Mouse (Mus musculus): ENCODE results near the gene Ak5.
"Not testable (repeated sequence)": the region's sequence is repeated elsewhere in the genome, so short reads cannot be mapped to it uniquely, and the experiment has no call there.

Gene Ak5

DNA sequence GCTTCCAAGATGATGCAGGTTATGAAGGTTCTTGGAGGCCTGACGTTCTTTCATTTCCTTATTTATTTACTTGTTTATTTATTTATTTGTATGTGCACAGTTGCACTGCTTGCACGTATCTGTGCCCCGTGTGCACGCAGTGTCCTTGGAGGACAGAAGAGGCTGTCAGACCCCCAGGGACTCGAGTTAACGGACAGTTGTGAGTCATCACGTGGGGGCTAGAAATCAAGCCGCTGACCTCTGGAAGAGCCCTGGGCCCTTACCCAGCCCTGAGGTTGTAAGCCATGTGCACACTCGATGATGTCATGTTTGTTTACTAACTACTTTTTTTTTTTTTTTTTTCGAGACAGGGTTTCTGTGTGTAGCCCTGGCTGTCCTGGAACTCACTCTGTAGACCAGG lies 197.8 kb downstream of the Ak5 start:
- no peak for DNase-seq

DNA sequence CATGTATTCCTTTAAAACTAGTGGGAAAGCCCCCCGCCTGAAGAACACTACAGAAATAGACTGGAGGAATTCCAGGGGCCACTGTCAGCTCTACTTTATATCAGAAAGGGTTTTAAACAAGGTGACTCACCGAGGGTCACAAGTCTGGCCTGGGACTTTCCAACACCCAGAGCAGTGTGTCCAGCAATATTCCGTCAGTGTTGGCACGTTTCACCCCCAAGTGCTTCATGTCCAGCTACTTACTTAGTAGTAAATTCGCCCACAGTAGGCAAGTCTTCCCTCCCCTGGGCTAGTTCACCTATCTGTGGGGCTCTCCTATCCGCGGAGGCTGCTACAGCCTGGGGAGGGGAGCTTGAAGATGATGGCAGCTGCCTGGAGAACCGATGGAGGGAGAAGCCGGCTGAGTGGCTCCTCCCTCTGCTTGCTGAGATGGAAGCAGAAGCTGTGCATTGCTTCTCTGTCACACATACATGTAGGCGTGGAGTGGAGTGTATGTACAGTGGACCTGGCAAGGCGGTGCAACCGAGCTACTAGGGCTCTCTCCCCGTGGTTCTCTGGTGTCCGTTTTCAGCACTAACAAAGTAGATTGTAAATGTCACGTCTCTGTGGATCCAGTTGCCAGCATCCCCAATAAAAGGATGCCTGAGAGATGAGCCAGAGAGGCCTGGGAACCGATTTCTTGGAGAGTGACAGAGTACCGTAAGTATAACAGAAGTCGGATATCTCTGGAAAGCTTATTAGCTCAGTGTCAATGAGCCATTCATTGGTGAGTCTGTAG lies 198.5 kb downstream of the Ak5 start:
- no peak for DNase-seq

DNA sequence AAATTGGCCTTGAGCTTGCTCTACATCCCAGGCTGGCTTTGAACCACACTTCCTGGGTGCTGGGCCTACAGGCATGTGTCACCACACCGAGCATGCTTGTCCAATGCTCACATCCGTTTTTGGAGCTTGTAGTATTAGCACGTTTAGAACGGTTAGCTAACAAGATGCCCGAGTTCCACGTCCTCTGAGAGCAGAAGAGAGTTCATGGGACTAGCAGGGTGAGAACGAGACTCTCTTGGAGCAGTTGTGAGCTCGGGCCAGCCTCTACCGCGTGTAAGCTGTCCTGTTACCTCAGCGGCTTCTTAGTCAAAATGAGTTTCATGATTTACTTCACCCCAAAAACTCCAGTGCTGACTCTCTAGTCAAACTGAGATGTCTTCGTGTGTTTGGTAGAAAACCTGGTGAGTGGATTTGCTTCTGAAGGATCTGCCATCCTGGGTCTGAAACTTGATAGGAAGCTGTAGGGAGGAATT lies 199.6 kb downstream of the Ak5 start:
- DNase-seq, result no peak

DNA sequence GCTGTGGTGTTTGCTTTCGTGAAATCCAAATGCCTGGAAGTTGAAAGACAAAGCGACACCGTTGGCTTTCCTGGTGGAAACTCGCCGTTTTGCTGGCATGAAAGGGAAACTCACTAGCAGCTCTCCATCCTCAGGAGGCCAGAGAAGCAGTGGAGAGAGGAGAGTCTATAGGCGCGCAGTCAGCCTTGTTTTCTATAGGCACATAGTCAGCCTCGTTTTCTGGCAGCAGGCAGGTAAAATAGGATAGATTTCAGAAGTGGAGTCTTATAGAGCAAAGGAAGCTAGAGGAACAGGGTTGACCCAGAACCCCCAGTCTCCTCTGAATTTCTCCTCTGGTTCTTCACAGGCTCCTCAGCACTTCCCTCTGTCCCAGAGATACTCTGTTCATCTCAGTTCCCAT lies 200.1 kb downstream of the Ak5 start:
- DNase-seq, result no peak

DNA sequence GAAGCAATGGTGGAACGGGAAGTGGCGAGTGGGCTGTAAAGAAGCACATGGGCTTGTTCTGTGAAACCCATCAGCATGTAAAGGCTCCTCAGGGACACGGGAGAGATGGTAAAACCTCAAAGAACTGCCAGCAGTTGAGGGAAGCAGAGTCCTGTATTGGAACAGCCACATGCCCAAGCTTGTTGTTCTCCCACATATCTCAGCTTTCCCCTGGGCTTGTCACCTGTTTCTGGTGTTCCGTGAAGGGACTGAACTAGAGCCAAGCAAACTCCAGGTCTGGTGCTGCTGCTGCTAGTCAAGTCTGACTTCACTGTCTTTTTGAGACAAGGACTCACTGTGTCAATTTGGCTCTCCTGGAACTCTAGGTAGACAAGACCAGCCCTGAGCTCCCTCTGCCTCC lies 200.8 kb downstream of the Ak5 start:
- no peak for DNase-seq

DNA sequence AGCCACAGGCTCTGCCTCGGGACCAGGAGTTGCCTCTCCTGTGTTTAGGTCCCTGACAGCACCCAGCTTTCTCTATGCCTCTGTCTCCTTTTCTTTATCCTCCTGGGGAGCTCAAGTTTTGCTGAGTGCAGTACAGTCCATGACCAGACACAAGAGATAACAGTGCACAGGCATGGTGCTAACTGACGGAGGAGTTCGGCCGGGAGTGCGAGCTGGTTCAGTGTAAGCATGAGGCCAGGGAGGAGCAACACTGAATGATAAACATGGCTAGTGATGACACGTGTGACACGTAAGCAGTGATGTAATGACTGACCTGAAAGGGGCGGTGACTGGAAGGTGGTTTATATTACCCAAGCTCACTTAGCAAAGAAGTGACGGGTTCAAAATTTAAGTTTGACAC lies 201.3 kb downstream of the Ak5 start:
- no peak for DNase-seq

DNA sequence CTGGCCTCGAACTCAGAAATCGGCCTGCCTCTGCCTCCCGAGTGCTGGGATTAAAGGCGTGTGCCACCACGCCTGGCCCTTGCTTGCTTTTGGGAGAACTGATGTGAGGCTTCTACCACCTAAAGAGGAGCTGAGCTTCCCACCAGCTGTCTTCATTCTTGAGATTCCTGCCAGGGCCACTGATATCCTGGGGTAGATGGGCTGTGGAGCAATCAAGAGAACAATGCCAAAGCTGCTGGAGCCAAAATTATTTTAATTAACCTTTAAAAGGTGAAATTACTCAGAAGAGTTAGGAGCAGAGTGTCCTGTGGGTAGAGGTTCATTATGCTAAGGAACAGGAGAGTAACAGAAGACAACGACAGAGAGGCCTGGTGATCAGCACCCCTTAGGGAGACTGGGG lies 202.8 kb downstream of the Ak5 start:
- DNase-seq, result no peak

DNA sequence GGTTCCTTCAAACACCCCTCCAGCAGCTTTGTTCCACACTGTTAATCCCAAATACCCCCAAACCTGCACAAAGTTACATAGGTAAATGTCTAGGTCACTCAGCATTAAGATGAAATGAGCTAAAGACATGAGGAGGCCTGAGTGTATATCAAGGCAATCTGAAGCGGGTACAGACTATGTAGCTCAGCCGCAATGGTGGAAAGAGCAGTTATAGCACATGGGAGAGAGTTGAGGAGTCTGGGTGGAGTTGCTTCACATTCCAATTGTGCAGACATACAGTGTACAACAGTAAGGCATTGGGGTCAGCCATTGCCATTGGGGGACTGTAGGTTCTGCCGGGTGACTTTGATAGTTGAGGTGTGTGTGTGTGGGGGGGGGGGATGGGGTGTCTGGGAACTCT lies 203.7 kb downstream of the Ak5 start:
- DNase-seq, result no peak

DNA sequence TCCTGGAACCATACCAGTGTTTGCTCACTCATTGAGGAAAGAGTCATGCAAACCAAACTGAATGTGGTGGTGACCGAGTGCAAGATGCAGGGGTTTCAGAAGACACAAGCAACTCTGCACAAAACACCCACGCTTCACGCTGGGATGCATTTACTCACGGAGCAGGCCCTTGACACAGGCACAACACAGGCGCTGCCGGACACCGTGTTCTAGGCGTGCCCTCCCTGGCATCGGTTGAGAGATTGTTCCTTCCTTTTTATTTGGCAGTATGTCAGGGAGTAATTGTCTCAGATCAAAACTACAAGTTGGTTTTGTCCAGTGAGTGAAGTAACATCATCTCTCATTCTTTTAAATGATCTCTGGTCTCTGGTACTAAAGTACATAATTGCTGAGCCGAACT lies 205.3 kb downstream of the Ak5 start:
- no peak for DNase-seq

DNA sequence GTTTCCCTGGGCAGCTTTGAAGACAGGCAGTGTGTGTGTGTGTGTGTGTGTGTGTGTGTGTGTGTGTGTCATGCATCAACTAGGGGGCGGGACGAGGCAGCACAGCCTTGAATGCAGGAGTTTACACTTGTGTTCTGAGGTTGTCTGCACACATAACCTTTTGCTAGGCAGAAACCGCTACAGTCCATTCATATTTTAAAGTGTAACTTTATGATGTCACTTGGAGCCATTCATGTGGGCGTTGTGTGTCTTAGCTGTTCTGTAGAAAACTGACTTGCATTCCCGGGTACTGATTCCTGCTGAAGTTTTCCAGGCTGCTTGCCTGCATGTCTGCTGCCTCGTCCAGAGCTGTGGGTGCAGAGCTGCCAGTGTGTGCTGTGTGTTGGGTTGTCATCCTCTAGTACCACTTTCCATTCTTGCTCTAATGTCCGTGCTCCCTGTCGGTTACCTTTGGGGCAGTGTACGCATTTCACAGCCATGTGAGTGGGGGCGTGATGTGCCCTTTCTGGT lies 206.1 kb downstream of the Ak5 start:
- DNase-seq, result no peak

DNA sequence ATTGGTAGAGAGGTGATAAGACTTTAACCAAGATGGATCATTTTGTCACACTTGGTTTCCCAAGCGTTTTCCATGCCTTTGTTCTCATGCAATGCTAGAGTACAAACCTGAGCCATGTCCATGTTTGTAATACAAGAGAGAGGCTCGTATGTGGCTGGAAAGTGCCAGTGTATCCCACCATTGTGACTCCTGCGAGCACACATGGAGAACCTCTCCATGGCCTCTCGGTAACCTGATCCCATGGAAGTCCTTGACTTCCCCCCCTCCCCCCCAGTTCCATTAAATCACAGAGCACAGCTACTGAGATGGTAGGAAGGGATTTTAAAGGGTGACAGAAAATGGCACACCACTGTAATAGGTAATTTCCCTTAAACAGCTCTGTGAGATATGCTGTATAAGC lies 207.4 kb downstream of the Ak5 start:
- DNase-seq, result no peak

DNA sequence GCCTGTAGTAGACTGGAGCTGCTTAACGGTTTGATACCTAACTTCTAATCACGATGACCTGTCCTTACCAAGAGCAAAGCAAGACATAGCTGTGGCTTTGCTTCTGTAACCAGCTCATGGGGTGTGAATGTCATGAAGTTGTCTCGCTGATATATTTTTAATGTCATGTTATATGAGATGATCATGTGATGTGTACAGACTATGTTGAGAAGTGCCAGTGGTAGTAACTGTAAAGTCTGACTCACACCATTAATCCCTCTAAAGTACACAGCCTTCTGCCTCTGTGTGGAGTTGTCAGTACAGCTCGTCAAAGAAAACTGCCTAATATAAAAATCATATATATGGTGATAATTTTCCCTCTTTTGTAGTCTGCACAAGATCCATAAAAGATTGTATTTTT lies 209.3 kb downstream of the Ak5 start:
- not testable (repeated sequence) for DNase-seq

DNA sequence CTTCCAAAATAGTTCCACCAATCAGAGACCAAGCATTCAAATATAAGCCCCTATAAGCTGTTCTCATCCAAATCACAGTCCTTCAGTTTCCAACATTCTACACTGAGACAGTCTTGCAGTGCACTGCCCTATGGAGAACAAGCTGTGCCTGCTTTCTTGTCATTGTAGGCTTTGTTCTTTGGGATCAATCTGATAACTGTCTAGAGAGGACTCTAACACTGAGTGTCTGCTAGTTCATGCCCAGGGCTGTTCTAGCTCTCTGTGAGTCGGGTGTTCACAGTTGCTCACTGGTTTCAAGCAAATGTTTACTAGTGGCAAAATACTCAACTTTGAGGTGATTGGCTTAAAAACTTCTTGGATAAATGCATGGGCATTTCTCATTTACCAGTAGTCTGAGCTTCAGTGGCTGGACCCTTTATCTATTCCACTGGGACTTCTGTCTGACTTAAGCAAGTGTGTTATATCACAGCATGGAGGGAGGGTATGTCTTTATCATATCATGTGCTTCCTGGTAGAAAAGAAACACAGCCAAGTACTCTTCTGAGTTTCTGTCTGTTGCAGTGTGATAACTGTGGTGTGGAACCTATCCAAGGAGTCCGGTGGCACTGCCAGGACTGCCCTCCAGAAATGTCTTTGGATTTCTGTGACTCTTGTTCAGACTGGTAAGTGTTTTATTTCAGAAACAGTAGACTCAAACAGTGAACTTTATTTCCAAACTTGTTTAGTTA lies 210.7 kb downstream of the Ak5 start:
- DNase-seq, result no peak

DNA sequence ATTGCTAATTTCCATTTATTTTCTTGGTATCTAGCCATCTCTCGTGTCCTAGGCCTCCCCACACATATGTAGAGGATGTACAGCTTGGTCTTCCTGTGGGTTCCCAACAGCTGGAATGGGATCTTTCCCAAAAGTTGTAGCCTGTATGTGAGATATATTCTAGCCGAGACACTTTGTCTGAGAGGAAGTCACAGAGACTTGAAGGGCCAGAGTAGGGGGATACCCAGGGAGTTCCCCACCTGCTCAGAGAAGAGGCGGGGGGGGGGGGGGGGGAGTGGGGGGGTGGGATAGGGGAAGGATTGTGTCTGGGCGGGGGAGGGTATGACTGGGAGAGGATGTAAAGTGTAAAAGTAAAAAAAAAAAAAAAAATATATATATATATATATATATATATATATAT lies 215.0 kb downstream of the Ak5 start:
- DNase-seq, result no peak

DNA sequence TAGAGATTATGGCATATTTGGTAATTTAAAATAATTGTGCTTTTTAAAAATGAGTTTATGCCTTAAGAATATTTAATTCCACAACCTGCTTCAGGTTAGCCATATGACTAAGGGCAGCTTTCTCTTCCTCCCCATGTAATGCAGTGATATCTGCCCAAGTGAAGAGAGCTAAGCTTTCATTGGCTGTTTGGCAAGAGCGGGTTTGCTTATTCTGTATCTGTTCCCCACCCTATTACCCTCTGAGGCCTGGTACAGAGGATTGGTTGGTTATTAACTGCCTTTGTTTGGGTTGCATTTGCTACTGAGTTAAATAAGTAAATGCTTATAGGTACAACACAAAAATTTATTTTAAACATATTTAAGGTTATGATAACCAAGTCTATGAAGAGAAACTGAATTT lies 221.2 kb downstream of the Ak5 start:
- no peak for DNase-seq

DNA sequence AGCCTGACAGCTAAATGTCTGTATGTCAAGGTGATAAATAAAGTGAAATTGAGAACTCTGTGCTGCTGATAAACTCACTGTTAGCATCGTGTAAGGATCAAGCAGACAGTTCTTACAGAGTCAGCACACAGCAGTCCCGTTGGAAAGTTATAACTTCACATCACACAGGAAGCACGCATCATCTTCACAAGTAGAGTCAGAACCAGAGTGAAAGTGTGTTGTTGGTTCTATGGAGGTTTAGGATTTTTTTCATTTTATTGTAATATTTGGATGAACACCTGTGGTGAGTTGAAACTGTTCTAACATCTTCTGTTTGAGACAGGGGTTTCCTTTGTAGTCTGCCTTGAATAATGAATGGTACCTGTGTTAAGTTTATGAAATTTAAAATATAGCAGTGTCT lies 224.0 kb downstream of the Ak5 start:
- DNase-seq, result no peak

DNA sequence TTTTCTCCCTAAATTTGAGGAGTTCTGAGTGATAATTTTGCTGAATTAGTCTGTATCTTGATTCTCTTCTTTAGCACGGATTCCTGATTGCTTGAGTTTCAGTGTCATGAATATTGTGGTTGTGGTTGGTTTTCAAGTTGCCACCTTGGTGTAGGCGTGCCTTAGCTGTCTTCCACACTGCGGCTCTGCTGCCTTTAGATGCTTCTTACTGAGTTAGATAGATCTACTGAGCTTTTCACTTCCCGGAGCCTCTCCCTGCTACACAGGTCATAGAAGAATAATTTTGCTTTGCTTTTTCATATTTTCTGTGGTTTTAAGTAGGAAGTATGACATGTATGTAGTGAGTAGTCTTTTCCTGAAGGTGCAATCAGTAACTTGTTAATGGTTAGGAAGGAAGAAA lies 225.4 kb downstream of the Ak5 start:
- DNase-seq, result no peak

DNA sequence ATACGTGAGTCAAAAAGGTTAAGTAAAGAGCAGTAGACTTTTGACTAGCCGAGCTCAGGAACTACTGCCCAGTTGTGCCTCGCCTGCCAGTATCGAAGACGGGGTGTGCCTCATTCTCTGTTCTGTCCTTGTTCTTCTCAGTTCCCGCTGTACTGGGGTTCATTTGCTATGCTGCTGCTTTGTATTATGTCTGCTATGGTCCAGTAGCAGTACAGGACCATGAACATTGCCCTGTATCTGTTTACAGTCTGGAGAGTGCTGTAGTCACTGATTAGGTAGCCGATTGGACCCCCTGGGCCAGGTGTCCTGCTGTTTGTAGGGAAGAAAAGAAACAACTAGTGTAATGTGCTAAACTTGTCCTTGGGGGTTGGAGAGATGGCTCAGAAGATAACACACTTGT lies 230.1 kb downstream of the Ak5 start:
- DNase-seq, result no peak

DNA sequence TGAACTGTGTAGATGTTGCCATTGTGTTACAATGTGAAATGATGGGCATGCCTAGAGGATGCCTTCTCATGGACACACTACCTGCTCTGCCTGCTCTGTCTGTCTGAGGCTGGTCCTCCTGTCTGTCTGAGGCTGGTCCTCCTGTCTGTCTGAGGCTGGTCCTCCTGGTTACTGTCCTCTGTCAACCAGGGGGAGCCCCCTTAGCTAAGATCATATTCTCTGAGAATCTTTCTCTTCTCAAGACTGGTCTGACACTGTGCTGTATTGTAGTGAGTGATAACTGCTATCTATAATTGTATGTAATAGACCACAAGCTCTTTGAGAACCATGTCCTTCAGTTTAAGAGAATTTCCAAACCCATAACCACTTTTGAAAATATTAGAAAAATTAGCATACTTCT lies 232.6 kb downstream of the Ak5 start:
- DNase-seq, result no peak

DNA sequence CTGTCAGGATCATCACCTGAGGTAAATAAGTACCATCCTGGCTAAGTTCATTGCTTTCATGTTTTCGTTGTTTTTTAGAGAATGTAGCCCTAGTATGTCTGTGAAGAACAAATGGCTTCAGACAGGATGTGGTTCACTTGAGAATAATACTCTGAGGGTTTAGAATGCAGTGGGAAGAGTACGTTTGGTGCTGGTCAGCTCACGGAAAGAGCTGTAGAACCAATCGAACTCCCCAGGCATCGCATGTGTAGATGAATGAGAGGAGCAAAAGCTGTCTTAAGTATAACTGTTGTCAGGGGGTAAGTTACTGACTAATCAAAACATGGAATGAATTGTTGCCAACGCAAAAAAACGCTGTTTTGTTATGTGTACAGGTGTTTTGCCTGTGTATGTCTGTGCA lies 235.5 kb downstream of the Ak5 start:
- no peak for DNase-seq

DNA sequence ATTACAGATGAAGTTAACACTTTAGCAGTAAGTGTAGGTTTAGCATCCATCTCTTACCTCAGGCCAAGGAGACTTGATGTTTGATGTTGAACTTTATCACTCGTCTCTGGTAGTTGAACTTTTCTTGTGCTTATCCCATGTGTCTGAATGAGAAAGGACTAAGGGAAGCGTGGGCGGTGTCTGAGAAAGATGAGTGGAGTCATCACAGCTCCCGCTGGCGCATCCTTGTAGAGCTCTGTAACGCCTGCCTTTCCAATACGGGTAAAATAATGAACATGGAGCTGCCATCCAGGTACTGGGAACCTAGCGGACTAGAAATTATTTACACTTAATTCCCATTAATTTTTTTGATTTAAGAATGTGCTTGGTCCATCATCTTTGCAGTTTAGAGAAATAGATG lies 239.2 kb downstream of the Ak5 start:
- DNase-seq, result no peak

Data from cerebellum, adult 11 months (tissue).